Mouse (Mus musculus) erythroblast, embryonic 14.5 days (primary cell): ENCODE measurements around the gene Pnrc2. TPM values are rescaled to one million over a fixed set of nuclear protein-coding genes. Genes with fewer than 3 reads are reported as not detected.

Experiments
- H3K27me3 ChIP-seq: 2 replicates; pipeline ENCODE4 v1.6.1; 2012; ENCODE audit warnings: inconsistent platforms; ENCODE audit not compliant: control insufficient read depth
- H3K36me3 ChIP-seq: 2 replicates; pipeline ENCODE4 v1.6.1; 2012; ENCODE audit warnings: mild to moderate bottlenecking, inconsistent platforms; ENCODE audit not compliant: control insufficient read depth
- H3K4me1 ChIP-seq: 2 replicates; pipeline ENCODE4 v1.6.1; 2012; ENCODE audit warnings: inconsistent platforms; ENCODE audit not compliant: control insufficient read depth
- H3K4me3 ChIP-seq: replicated peaks from 2 replicates; pipeline ENCODE3; 2012; ENCODE audit warnings: moderate library complexity, mild to moderate bottlenecking, inconsistent platforms
- H3K9me3 ChIP-seq: 2 replicates; pipeline ENCODE4 v1.6.1; 2012; ENCODE audit warnings: low read length, inconsistent platforms, mixed read lengths; ENCODE audit not compliant: control insufficient read depth
- GATA1 ChIP-seq: IDR thresholded peaks from 2 replicates; pipeline ENCODE4 v1.6.1; 2012; ENCODE audit warnings: low read length, inconsistent platforms, mixed read lengths
- TAL1 ChIP-seq: IDR thresholded peaks from 3 replicates; pipeline ENCODE4 v1.6.1; 2012; ENCODE audit warnings: low read length, inconsistent platforms, mixed read lengths
- polyA plus RNA-seq: library from polyadenylated mRNA; stranded (reverse); fragments of >175 nt; gene quantifications from 2 replicates; pipeline ENCODE4 v1.2.3, GENCODE M21; 2012

The Pnrc2 gene
- polyA plus RNA-seq, 1 experiment, result 1.0 TPM

DNA sequence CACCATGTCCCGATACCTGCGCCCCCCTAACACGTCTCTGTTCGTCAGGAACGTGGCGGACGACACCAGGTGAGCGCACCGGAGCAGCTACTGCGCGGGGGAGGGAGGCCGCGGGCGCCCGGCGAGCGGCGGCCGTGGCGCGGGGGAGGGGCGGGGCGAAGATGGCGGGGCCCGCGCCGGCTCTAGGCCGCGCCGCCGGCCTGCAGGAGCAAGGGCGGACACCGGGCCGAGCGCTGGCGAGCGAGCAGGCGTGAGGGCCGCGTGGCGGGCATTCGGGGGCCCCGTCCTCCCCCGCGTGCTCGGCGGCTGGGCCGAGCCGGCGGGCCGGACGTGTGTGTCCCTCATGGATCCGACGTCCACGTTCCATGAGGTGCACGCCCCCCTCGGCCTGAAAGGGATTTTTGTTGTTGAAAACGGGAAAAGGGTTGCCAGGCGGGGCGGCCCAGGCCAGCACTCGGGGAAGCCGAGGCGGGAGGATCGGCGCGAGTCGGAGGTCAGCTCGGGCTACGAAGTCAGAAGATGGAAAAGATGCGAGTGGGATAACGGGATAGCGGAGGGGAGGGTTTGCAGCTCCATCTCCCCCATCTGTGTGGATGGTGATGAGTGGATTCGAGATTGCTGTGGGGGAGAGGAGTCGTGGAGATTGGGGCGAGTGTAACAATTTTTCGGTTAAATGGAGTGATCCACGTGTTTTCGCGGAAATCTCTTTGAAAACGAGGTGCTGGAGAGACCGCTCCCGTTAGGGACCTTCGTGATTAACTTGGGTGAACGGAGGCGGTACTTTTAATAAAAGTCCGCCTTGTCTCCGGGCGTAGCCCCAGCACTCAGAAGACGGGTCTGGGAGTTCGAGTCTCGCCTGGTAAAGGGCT, 17.2 kb downstream of the Pnrc2 start:
- TF ChIP-seq GATA1, result no peak
- no peak for TF ChIP-seq TAL1
- peaks cover 79% of the 10 kb centered on the region for H3K4me1 ChIP-seq
- H3K27me3 ChIP-seq, result no peaks in the 10 kb centered on the region
- H3K4me3 ChIP-seq, result peak overlapping the region; percentile 74
- H3K9me3 ChIP-seq, result no peaks in the 10 kb centered on the region
- H3K36me3 ChIP-seq, result peaks cover 48% of the 10 kb centered on the region

DNA sequence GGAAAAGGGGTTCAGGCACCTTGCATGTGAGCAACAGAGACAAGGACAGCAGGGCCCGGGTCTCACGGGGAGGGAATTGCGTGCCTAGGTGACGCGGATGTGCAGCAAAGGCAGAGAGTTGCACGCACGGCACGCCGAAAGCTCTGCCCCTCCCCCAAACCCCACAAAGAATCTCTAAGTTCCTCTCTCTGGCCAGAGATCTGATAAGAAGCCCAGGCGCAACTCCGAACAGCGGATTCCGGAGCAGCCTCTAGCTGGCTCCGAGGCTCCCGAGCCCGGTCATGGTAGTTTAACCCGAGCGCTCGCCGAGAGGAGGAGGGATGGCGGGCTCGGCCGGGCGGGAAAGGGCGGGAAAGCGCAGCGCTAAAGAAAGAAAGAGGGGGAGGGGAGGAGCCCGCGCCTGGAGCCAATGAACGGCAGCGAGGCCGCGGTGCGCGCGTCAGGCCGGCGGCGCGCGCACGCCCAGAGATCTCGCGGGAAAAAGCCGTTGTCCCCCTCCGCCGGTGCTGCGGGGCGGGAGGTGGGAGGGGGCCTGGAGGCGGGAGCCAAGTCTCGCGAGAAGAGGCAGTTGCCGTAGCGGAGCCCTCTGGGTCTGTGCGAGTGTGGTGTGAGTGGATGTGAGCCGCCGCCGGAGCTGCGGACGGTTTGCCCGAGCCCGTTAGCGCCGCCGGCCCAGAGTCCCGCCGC, 18.0 kb downstream of the Pnrc2 start, which contains the start of gene Srsf10:
TSS of gene Srsf10 (plus strand) at position 212 of the 687 bp plus-strand sequence.
- Histone ChIP-seq H3K36me3 (peaks cover 45% of the 10 kb centered on the region), H3K4me1 (peaks cover 82% of the 10 kb centered on the region)
- TF ChIP-seq GATA1 (peak; percentile 62), TAL1 (no peak)

DNA sequence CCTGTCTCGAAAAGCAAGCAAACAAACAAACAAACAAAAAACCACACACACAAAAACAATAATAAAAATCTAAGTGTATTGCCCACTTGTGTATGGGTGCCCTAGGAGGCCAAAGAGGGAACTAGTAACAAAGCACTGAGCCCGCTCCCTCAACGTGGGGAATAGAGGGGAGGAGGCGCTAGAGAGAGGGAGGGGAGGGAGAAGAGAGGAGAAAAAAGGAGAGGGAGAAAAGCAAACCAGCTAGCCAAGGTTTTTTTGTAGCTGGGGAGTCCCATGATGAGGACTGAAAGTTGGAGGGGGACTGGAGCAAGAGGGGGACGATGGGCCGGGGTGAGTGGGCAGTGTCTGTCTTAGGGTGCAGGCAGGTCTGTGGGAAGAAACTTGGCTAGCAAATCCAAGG, 18.6 kb downstream of the Pnrc2 start:
- no peaks in the 10 kb centered on the region for H3K27me3 ChIP-seq

More for the DNA sequence above, 18.0 kb downstream of the Pnrc2 start, which contains the start of gene Srsf10:
- peak within 1 kb of the TSS; percentile 74 for H3K4me3 ChIP-seq
- H3K9me3 ChIP-seq, result no peaks in the 10 kb centered on the region
- H3K27me3 ChIP-seq, result no peaks in the 10 kb centered on the region

GRCm38 (mm10) chr4:135854630-135855029, 19.0 kb downstream of the Pnrc2 start:
- Histone ChIP-seq H3K4me3 (peak overlapping the region; percentile 74), H3K9me3 (no peaks in the 10 kb centered on the region), H3K4me1 (peaks cover 84% of the 10 kb centered on the region), H3K36me3 (peaks cover 35% of the 10 kb centered on the region), H3K27me3 (no peaks in the 10 kb centered on the region)
- TF ChIP-seq TAL1 (no peak), GATA1 (no peak)

More for the DNA sequence above, 18.6 kb downstream of the Pnrc2 start:
- TF ChIP-seq TAL1 (no peak), GATA1 (no peak)
- H3K36me3 ChIP-seq, result peaks cover 39% of the 10 kb centered on the region
- H3K9me3 ChIP-seq, result no peaks in the 10 kb centered on the region
- H3K4me1 ChIP-seq, result peaks cover 84% of the 10 kb centered on the region
- peak overlapping the region; percentile 74 for H3K4me3 ChIP-seq

DNA sequence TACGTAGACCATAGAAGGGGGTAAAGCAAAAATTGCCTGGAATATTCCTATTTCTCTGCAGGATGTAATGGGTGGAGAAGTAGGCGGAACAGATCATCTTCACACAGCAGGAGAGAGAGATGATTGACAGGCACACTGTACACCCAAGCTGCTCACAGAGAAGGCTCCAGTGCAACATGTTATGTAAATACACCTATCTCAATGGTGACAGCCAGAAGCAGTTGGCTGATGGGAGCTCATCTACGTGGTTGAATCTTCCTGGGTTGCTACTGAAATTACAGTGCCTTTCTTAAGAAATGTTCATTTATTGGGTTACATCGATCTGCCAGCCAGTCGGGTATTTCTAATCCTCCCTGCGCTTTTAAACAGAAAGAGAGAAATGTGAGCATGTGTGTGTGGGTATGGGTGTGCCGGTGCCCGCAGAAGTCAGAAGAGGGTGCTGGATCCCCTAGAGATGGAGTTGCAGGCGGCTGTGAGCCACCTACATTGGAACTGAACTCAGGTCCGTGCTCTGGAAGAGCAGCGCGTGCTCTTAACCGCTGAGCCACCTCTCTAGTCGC, 19.6 kb downstream of the Pnrc2 start:
- H3K27me3 ChIP-seq, result no peaks in the 10 kb centered on the region
- H3K4me1 ChIP-seq, result peaks cover 83% of the 10 kb centered on the region
- no peaks in the 10 kb centered on the region for H3K9me3 ChIP-seq
- H3K36me3 ChIP-seq, result peaks cover 29% of the 10 kb centered on the region
- H3K4me3 ChIP-seq, result peak overlapping the region; percentile 74
- TF ChIP-seq GATA1 (no peak), TAL1 (no peak)

- Histone ChIP-seq H3K36me3 (peaks cover 12% of the 10 kb centered on the region), H3K9me3 (no peaks in the 10 kb centered on the region), H3K4me3 (peak overlapping the region; percentile 51), H3K4me1 (peaks cover 80% of the 10 kb centered on the region), H3K27me3 (no peaks in the 10 kb centered on the region)
- peak; percentile 49 for TF ChIP-seq TAL1
- peak; percentile 64 for TF ChIP-seq GATA1
These were observed 21.7 kb downstream of the Pnrc2 start for GRCm38 (mm10) chr4:135851942-135852341.

GRCm38 (mm10) chr4:135850411-135851095, 23.1 kb downstream of the Pnrc2 start:
- no peak for TF ChIP-seq GATA1
- TF ChIP-seq TAL1, result no peak
- Histone ChIP-seq H3K36me3 (peaks cover 12% of the 10 kb centered on the region), H3K4me1 (peaks cover 84% of the 10 kb centered on the region), H3K9me3 (no peaks in the 10 kb centered on the region), H3K27me3 (no peaks in the 10 kb centered on the region), H3K4me3 (peak overlapping the region; percentile 36)

GRCm38 (mm10) chr4:135847581-135847980, 26.1 kb downstream of the Pnrc2 start:
- no peaks in the 10 kb centered on the region for H3K27me3 ChIP-seq

More at GRCm38 (mm10) chr4:135847581-135847980, 26.1 kb downstream of the Pnrc2 start:
- H3K9me3 ChIP-seq, result peaks cover 7% of the 10 kb centered on the region
- H3K4me3 ChIP-seq, result no peak overlapping the region
- peaks cover 55% of the 10 kb centered on the region for H3K4me1 ChIP-seq
- TF ChIP-seq TAL1, result no peak
- no peak for TF ChIP-seq GATA1
- peaks cover 7% of the 10 kb centered on the region for H3K36me3 ChIP-seq
